Mouse (Mus musculus) gastrocnemius, postnatal 36 days (tissue): ENCODE measurements at regions not wholly inside any gene's neighbourhood (a gene's known extent, or its start where the extent isn't known, plus 50 kb on each side); places are given as distances from the start of the nearest gene placed in this dataset.

Experiments
- DNase-seq, 2 experiments: peaks; one replicate each; pipeline ENCODE4 v3.0.0; 2022
- intact Hi-C: fragments of 180-260 bp; cut with DNase I; formaldehyde crosslinking; loops from one replicate; pipeline ENCODE4 v1.15.1; 2025

- intact Hi-C loops, result no loop called here
- peak in 1 of 2 experiments; percentile 45 for DNase-seq
Observed at GRCm38 (mm10) chr9:43585616-43586015, 158.2 kb upstream of the Nectin1 start.

GRCm38 (mm10) chr9:43593236-43593635, 150.5 kb upstream of the Nectin1 start:
- no peak for DNase-seq
- intact Hi-C loops, result no loop called here

GRCm38 (mm10) chr9:43594814-43595213, 149.0 kb upstream of the Nectin1 start:
- intact Hi-C loops, result no loop called here
- DNase-seq, result no peak

GRCm38 (mm10) chr9:43595461-43595860, 148.3 kb upstream of the Nectin1 start:
- intact Hi-C loops, result no loop called here
- DNase-seq, result no peak

- intact Hi-C loops, result no loop called here
Observed at GRCm38 (mm10) chr9:43600396-43600795, 143.4 kb upstream of the Nectin1 start.

GRCm38 (mm10) chr9:43617632-43618031, 126.2 kb upstream of the Nectin1 start:
- DNase-seq, result no peak
- intact Hi-C loops, result no loop called here

More at GRCm38 (mm10) chr9:43600396-43600795, 143.4 kb upstream of the Nectin1 start:
- DNase-seq, result no peak

GRCm38 (mm10) chr9:43627558-43627957, 116.2 kb upstream of the Nectin1 start:
- DNase-seq, result no peak
- intact Hi-C loops, result no loop called here

GRCm38 (mm10) chr9:43628786-43629185, 115.0 kb upstream of the Nectin1 start:
- intact Hi-C loops, result no loop called here
- DNase-seq, result no peak

- no peak for DNase-seq
- intact Hi-C loops, result no loop called here
Observed at GRCm38 (mm10) chr9:43636372-43636965, 107.3 kb upstream of the Nectin1 start.

GRCm38 (mm10) chr9:43658186-43658585, 85.6 kb upstream of the Nectin1 start:
- intact Hi-C loops, result no loop called here

GRCm38 (mm10) chr9:43659237-43659636, 84.5 kb upstream of the Nectin1 start:
- intact Hi-C loops, result no loop called here
- DNase-seq, result no peak

More at GRCm38 (mm10) chr9:43658186-43658585, 85.6 kb upstream of the Nectin1 start:
- DNase-seq, result no peak

GRCm38 (mm10) chr9:43660151-43660550, 83.6 kb upstream of the Nectin1 start:
- DNase-seq, result no peak
- intact Hi-C loops, result no loop called here

- intact Hi-C loops, result no loop called here
- DNase-seq, result no peak
Observed at GRCm38 (mm10) chr9:43660896-43661563, 82.8 kb upstream of the Nectin1 start.

GRCm38 (mm10) chr9:43661646-43662045, 82.1 kb upstream of the Nectin1 start:
- intact Hi-C loops, result no loop called here
- DNase-seq, result no peak

GRCm38 (mm10) chr9:43667386-43667785, 76.4 kb upstream of the Nectin1 start:
- no peak for DNase-seq
- intact Hi-C loops, result no loop called here

- intact Hi-C loops, result no loop called here
- no peak for DNase-seq
Observed at GRCm38 (mm10) chr9:43667974-43668373, 75.8 kb upstream of the Nectin1 start.

- no peak for DNase-seq
- intact Hi-C loops, result no loop called here
Observed at GRCm38 (mm10) chr9:43668731-43669130, 75.1 kb upstream of the Nectin1 start.

GRCm38 (mm10) chr9:43670563-43670962, 73.2 kb upstream of the Nectin1 start:
- intact Hi-C loops, result no loop called here
- no peak for DNase-seq

GRCm38 (mm10) chr9:43673171-43673680, 70.6 kb upstream of the Nectin1 start:
- no peak for DNase-seq
- intact Hi-C loops, result no loop called here

GRCm38 (mm10) chr9:43674321-43674720, 69.5 kb upstream of the Nectin1 start:
- intact Hi-C loops, result no loop called here
- DNase-seq, result no peak

- DNase-seq, result no peak
- intact Hi-C loops, result no loop called here
Observed at GRCm38 (mm10) chr9:43676011-43676410, 67.8 kb upstream of the Nectin1 start.

GRCm38 (mm10) chr9:43679331-43679730, 64.5 kb upstream of the Nectin1 start:
- intact Hi-C loops, result no loop called here
- DNase-seq, result no peak
